Mouse (Mus musculus) adrenal gland, postnatal 36 days (tissue): ENCODE data around the gene Car3. TPM values are rescaled to one million over a fixed set of nuclear protein-coding genes. Genes with fewer than 3 reads are reported as not detected.

Source experiments
- DNase-seq, 2 experiments: peaks; one replicate each; pipeline ENCODE4 v3.0.0; 2021; ENCODE audit warnings: mixed read lengths in 1 of 2
- total RNA-seq, 2 experiments: library from RNA; stranded (reverse); gene quantifications; 2 replicates each; pipeline ENCODE4 v1.2.3; 2021

The Car3 gene
- total RNA-seq, 2 experiments from 2014 or later = 1,377 to 1,854 TPM

- DNase-seq = no peak
Measured at GRCm38 (mm10) chr3:14874402-14875040, 11.2 kb downstream of the Car3 start.

- DNase-seq = no peak
Measured at GRCm38 (mm10) chr3:14876325-14876918, 13.1 kb downstream of the Car3 start.

GRCm38 (mm10) chr3:14877251-14877909 is 14.1 kb downstream of the Car3 start:
- DNase-seq = no peak

GRCm38 (mm10) chr3:14878749-14879223 is 15.5 kb downstream of the Car3 start:
- DNase-seq = no peak

GRCm38 (mm10) chr3:14879293-14879692 is 16.0 kb downstream of the Car3 start:
- DNase-seq = no peak

GRCm38 (mm10) chr3:14880277-14880676 is 17.0 kb downstream of the Car3 start:
- DNase-seq = no peak

GRCm38 (mm10) chr3:14882005-14882404 is 18.7 kb downstream of the Car3 start:
- no peak for DNase-seq

GRCm38 (mm10) chr3:14882756-14883155 is 19.4 kb downstream of the Car3 start:
- DNase-seq = no peak

- no peak for DNase-seq
Measured at GRCm38 (mm10) chr3:14884826-14885225, 21.5 kb downstream of the Car3 start.

GRCm38 (mm10) chr3:14886102-14887098 is 23.1 kb downstream of the Car3 start, which contains the start of gene Car2:
Gene Car2 (plus strand): TSS chr3:14886273.
- peak; percentile 87 to 93 for DNase-seq

GRCm38 (mm10) chr3:14887134-14887666 is 23.9 kb downstream of the Car3 start:
- no peak for DNase-seq

- no peak for DNase-seq
Measured at GRCm38 (mm10) chr3:14887686-14888295, 24.5 kb downstream of the Car3 start.

- no peak for DNase-seq
Measured at GRCm38 (mm10) chr3:14888549-14888948, 25.2 kb downstream of the Car3 start.

GRCm38 (mm10) chr3:14889085-14889484 is 25.8 kb downstream of the Car3 start:
- no peak for DNase-seq

- DNase-seq = peak in 1 of 2 experiments; percentile 21
Measured at GRCm38 (mm10) chr3:14889716-14890409, 26.6 kb downstream of the Car3 start.

- DNase-seq = no peak
Measured at GRCm38 (mm10) chr3:14892991-14893390, 29.7 kb downstream of the Car3 start.

- no peak for DNase-seq
Measured at GRCm38 (mm10) chr3:14893700-14894099, 30.4 kb downstream of the Car3 start.

- DNase-seq = no peak
Measured at GRCm38 (mm10) chr3:14895333-14895732, 32.0 kb downstream of the Car3 start.

- DNase-seq = no peak
Measured at GRCm38 (mm10) chr3:14897770-14898169, 34.5 kb downstream of the Car3 start.

- no peak for DNase-seq
Measured at GRCm38 (mm10) chr3:14903380-14903779, 40.1 kb downstream of the Car3 start.

GRCm38 (mm10) chr3:14904165-14904564 is 40.9 kb downstream of the Car3 start:
- DNase-seq = no peak
